Mouse (Mus musculus) neural tube, embryonic 14.5 days (tissue): ENCODE results near the gene Cd9. TPM values are rescaled to one million over a fixed set of nuclear protein-coding genes. Genes with fewer than 3 reads are reported as not detected.

Source experiments
- ATAC-seq: fragments of 200-750 bp; cut with Nextera tagmentation; 2 replicates; pipeline ENCODE4 v1.8.0; 2017; ENCODE audit warnings: low read depth, mild to moderate bottlenecking, moderate TSS enrichment, moderate library complexity
- H3K27ac ChIP-seq: fragments of 300-500 bp; sonication (generic); 2 replicates; pipeline ENCODE4 v1.5.1; 2014; ENCODE audit warnings: low read depth, mild to moderate bottlenecking, control low read depth, low read length, moderate library complexity, mixed read lengths
- H3K27me3 ChIP-seq: fragments of 300-500 bp; sonication (generic); 2 replicates; pipeline ENCODE4 v1.6.1; 2014; ENCODE audit warnings: low read length; ENCODE audit not compliant: control insufficient read depth, insufficient read depth
- H3K36me3 ChIP-seq: fragments of 300-500 bp; sonication (generic); 2 replicates; pipeline ENCODE4 v1.6.1; 2014; ENCODE audit warnings: low read length, mixed read lengths; ENCODE audit not compliant: control insufficient read depth, insufficient read depth
- H3K4me1 ChIP-seq: fragments of 300-500 bp; sonication (generic); 2 replicates; pipeline ENCODE4 v1.6.1; 2014; ENCODE audit warnings: low read length; ENCODE audit not compliant: control insufficient read depth, insufficient read depth
- H3K4me2 ChIP-seq: fragments of 300-500 bp; sonication (generic); 2 replicates; pipeline ENCODE4 v1.6.1; 2014; ENCODE audit warnings: mild to moderate bottlenecking, low read depth, low read length, control low read depth
- H3K4me3 ChIP-seq: fragments of 300-500 bp; sonication (generic); 2 replicates; pipeline ENCODE4 v1.5.1; 2014; ENCODE audit warnings: low read depth, low read length, control low read depth, mixed read lengths
- H3K9ac ChIP-seq: fragments of 300-500 bp; sonication (generic); replicated peaks from 2 replicates; pipeline ENCODE4 v1.6.1; 2014; ENCODE audit warnings: low read depth, mild to moderate bottlenecking, control low read depth, low read length, mixed read lengths
- H3K9me3 ChIP-seq: fragments of 300-500 bp; sonication (generic); 2 replicates; pipeline ENCODE4 v1.6.1; 2016; ENCODE audit warnings: low read length; ENCODE audit not compliant: control insufficient read depth
- WGBS: fragments of 180-500 bp; shearing (Covaris S2); extraction: QIAGEN DNeasy Blood & Tissue Kit; methylation state at CpG from one replicate; pipeline ENCODE4 v1.1.7; 2014; 5-methylcytosine and 5-hydroxymethylcytosine counted together
- polyA plus RNA-seq: library from polyadenylated mRNA; unstranded; fragments of >200 nt; fragmentation: Nextera tagmentation; extraction: Ambion mirVana; gene quantifications from 2 replicates; pipeline ENCODE4 v1.2.1, GENCODE M21; 2014

Cd9 gene
- polyA plus RNA-seq, 1 experiment from 2014 or later, result 102 TPM

GRCm38 (mm10) chr6:125528614-125529200, 34.1 kb upstream of the Cd9 start:
- H3K4me2 ChIP-seq, result no peak overlapping the region

GRCm38 (mm10) chr6:125526066-125526465, 31.5 kb upstream of the Cd9 start:
- H3K36me3 ChIP-seq, result no peaks in the 10 kb centered on the region
- no peaks in the 10 kb centered on the region for H3K4me1 ChIP-seq
- 64% methylated on average over 3 of the region's 3 CpGs for WGBS
- H3K9ac ChIP-seq, result no peak overlapping the region
- no peak overlapping the region for H3K27ac ChIP-seq
- H3K4me3 ChIP-seq, result no peak overlapping the region
- no peaks in the 10 kb centered on the region for H3K9me3 ChIP-seq
- H3K4me2 ChIP-seq, result no peak overlapping the region
- H3K27me3 ChIP-seq, result no peaks in the 10 kb centered on the region
- ATAC-seq, result no peak

More at GRCm38 (mm10) chr6:125528614-125529200, 34.1 kb upstream of the Cd9 start:
- H3K27ac ChIP-seq, result no peak overlapping the region
- ATAC-seq, result no peak
- H3K9me3 ChIP-seq, result no peaks in the 10 kb centered on the region
- H3K9ac ChIP-seq, result no peak overlapping the region
- H3K27me3 ChIP-seq, result no peaks in the 10 kb centered on the region
- no peaks in the 10 kb centered on the region for H3K36me3 ChIP-seq
- H3K4me1 ChIP-seq, result no peaks in the 10 kb centered on the region
- WGBS, result 94% methylated on average over 8 of the region's 9 CpGs
- H3K4me3 ChIP-seq, result no peak overlapping the region

- 97% methylated on average over 6 of the region's 6 CpGs for WGBS
- no peak overlapping the region for H3K27ac ChIP-seq
- ATAC-seq, result no peak
- H3K36me3 ChIP-seq, result no peaks in the 10 kb centered on the region
- no peaks in the 10 kb centered on the region for H3K27me3 ChIP-seq
- no peaks in the 10 kb centered on the region for H3K4me1 ChIP-seq
- H3K4me2 ChIP-seq, result no peak overlapping the region
- no peaks in the 10 kb centered on the region for H3K9me3 ChIP-seq
- no peak overlapping the region for H3K4me3 ChIP-seq
- no peak overlapping the region for H3K9ac ChIP-seq
Observed at GRCm38 (mm10) chr6:125524027-125524426, 29.4 kb upstream of the Cd9 start.

- Histone ChIP-seq H3K36me3 (no peaks in the 10 kb centered on the region), H3K9ac (no peak overlapping the region), H3K27ac (no peak overlapping the region), H3K9me3 (no peaks in the 10 kb centered on the region), H3K4me3 (no peak overlapping the region), H3K4me2 (no peak overlapping the region), H3K27me3 (no peaks in the 10 kb centered on the region), H3K4me1 (no peaks in the 10 kb centered on the region)
- ATAC-seq, result no peak
- WGBS, result 55% methylated on average over 5 of the region's 5 CpGs
Observed at GRCm38 (mm10) chr6:125521558-125522193, 27.1 kb upstream of the Cd9 start.

GRCm38 (mm10) chr6:125515503-125516315, 21.1 kb upstream of the Cd9 start:
- Histone ChIP-seq H3K4me3 (no peak overlapping the region), H3K4me2 (no peak overlapping the region), H3K9me3 (no peaks in the 10 kb centered on the region), H3K27me3 (no peaks in the 10 kb centered on the region), H3K27ac (no peak overlapping the region), H3K9ac (no peak overlapping the region), H3K4me1 (no peaks in the 10 kb centered on the region; the same call in 1 of the 2 replicates), H3K36me3 (no peaks in the 10 kb centered on the region)
- no peak for ATAC-seq
- WGBS, result 69% methylated on average over 11 of the region's 11 CpGs

- H3K27ac ChIP-seq, result no peak overlapping the region
- no peaks in the 10 kb centered on the region for H3K9me3 ChIP-seq
- H3K36me3 ChIP-seq, result no peaks in the 10 kb centered on the region
- no peak overlapping the region for H3K4me2 ChIP-seq
- no peaks in the 10 kb centered on the region for H3K27me3 ChIP-seq
- no peak overlapping the region for H3K9ac ChIP-seq
- 57% methylated on average over 6 of the region's 6 CpGs for WGBS
- H3K4me1 ChIP-seq, result no peaks in the 10 kb centered on the region; the same call in 1 of the 2 replicates
- no peak overlapping the region for H3K4me3 ChIP-seq
- ATAC-seq, result no peak
Observed at GRCm38 (mm10) chr6:125512950-125513596, 18.5 kb upstream of the Cd9 start.

GRCm38 (mm10) chr6:125511196-125511595, 16.6 kb upstream of the Cd9 start:
- no peaks in the 10 kb centered on the region for H3K9me3 ChIP-seq
- no peak overlapping the region for H3K4me3 ChIP-seq
- no peaks in the 10 kb centered on the region for H3K27me3 ChIP-seq
- no peaks in the 10 kb centered on the region; the same call in 1 of the 2 replicates for H3K4me1 ChIP-seq
- 88% methylated on average over 7 of the region's 7 CpGs for WGBS
- no peak overlapping the region for H3K27ac ChIP-seq
- ATAC-seq, result no peak
- H3K4me2 ChIP-seq, result no peak overlapping the region
- no peak overlapping the region for H3K9ac ChIP-seq
- H3K36me3 ChIP-seq, result no peaks in the 10 kb centered on the region

- no peaks in the 10 kb centered on the region for H3K9me3 ChIP-seq
- ATAC-seq, result no peak
- H3K27me3 ChIP-seq, result no peaks in the 10 kb centered on the region
- H3K4me2 ChIP-seq, result no peak overlapping the region
- H3K4me1 ChIP-seq, result no peaks in the 10 kb centered on the region; the same call in 1 of the 2 replicates
- H3K4me3 ChIP-seq, result no peak overlapping the region
- H3K9ac ChIP-seq, result no peak overlapping the region
- no peaks in the 10 kb centered on the region for H3K36me3 ChIP-seq
- H3K27ac ChIP-seq, result no peak overlapping the region
Observed at GRCm38 (mm10) chr6:125510645-125511044, 16.1 kb upstream of the Cd9 start.
